Mouse (Mus musculus) spleen, adult 2 months (tissue): Measurements from ENCODE around the gene Rhoh.

ENCODE experiments used
- CTCF ChIP-seq: fragments of 200-500 bp; IDR thresholded peaks from 2 replicates; pipeline ENCODE4 v1.5.1; 2011; ENCODE audit warnings: mild to moderate bottlenecking, inconsistent platforms; ENCODE audit not compliant: insufficient read depth, insufficient read length, insufficient replicate concordance; ENCODE audit errors: extremely low read depth
- POLR2A ChIP-seq: fragments of 200-500 bp; IDR thresholded peaks from 2 replicates; pipeline ENCODE4 v1.6.1; 2011; ENCODE audit warnings: low read depth, low read length, inconsistent platforms

- no peak for TF ChIP-seq CTCF
- TF ChIP-seq POLR2A, result no peak
Observed at GRCm38 (mm10) chr5:65854786-65855191, 6.2 kb upstream of the Rhoh start.
